Mouse (Mus musculus): ENCODE results near the gene Xab2. TPM values are rescaled to one million over a fixed set of nuclear protein-coding genes. Genes with fewer than 3 reads are reported as not detected.

Gene Xab2
- polyA plus RNA-seq, 1 experiment from 2014 or later, result 71.6 TPM

DNA sequence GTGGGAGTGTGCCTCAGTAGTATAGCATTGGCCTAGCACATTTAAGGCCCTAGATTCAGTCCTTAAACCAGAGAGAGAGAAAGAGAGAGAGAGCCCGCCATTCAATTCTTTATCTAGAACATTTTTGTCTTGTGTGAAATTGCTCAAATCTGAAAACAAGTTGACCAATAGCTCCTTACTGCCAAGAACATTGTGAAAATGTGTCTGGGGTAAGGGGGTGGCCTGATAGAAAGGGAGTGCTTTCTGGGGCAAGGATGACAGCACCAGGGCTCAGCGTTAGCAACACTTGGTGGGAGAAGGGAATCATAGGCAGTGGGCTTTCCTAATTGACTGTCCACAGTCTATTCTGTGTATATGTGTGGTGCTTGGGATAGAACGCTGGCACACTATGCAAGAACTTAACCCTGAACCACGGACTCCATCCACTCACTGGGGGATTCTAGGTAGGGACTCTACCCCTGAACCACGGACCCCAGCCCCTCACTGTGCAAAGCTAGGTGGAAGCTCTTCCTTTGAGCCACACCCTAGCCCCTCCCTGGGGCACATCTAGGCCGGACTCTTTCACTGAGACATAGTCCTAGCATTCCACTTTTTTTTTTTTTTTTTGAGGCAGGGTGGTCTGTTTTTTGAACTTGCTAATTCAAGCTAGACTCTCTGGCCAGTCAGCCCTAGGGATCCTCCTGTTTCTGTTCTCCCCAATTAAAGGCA, 25.9 kb upstream of the Xab2 start:
- WGBS, result 88% methylated on average over 6 of the region's 6 CpGs
- no peaks in the 10 kb centered on the region for H3K27me3 ChIP-seq (ENCODE audit: insufficient read depth, poor library complexity, severe bottlenecking)
- H3K9me3 ChIP-seq, result no peaks in the 10 kb centered on the region
- no peak overlapping the region for H3K4me3 ChIP-seq
- H3K4me1 ChIP-seq (replicated peaks), result 0 out of 2 replicates have a peak, but pooled peaks cover 5% of the 10 kb centered on the region
- H3K27ac ChIP-seq, result no peak overlapping the region
- H3K36me3 ChIP-seq, result no peaks in the 10 kb centered on the region
- DNase-seq (ENCODE audit: low spot score), result no peak

DNA sequence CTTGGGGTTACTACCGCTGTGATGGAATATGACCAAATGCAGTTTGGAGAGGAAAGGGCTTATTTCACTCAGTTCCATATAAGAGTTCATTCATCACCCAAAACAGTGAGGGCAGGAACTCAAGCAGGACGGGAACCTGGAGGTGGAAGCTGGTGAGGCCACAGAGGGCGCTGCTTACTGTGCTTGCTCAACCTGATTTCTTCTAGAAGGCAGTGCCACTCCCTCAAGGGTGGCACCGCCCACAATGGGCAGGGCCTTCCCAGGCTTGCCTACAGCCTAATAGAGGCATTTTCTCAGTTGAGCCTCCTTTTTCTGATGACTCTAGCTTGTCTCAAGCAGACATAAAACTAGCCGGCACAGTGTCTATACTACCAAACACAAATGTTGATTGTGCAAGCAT, 24.7 kb upstream of the Xab2 start:
- WGBS, result 26% methylated on average over 5 of the region's 5 CpGs
- Histone ChIP-seq H3K36me3 (0 out of 2 replicates have a peak, but pooled peaks cover 5% of the 10 kb centered on the region), H3K9me3 (no peaks in the 10 kb centered on the region), H3K27ac (no peak overlapping the region), H3K4me1 (replicated peaks) (0 out of 2 replicates have a peak, but pooled peaks cover 5% of the 10 kb centered on the region), H3K27me3 (ENCODE audit: insufficient read depth, poor library complexity, severe bottlenecking) (no peaks in the 10 kb centered on the region), H3K4me3 (no peak overlapping the region)
- no peak for DNase-seq (ENCODE audit: low spot score)

- no peaks in the 10 kb centered on the region for H3K9me3 ChIP-seq
- H3K4me1 ChIP-seq (replicated peaks), result peaks cover 9% of the 10 kb centered on the region
- H3K27ac ChIP-seq, result peak overlapping the region; percentile 80
- no peak for DNase-seq (ENCODE audit: low spot score)
- peaks cover 19% of the 10 kb centered on the region for H3K36me3 ChIP-seq
- H3K4me3 ChIP-seq, result peak overlapping the region; percentile 66
- WGBS, result 19% methylated on average over 8 of the region's 8 CpGs
- H3K27me3 ChIP-seq (ENCODE audit: insufficient read depth, poor library complexity, severe bottlenecking), result peaks cover 23% of the 10 kb centered on the region; the same call in 1 of the 2 replicates
Measured at GRCm38 (mm10) chr8:3631478-3631875, 10.4 kb upstream of the Xab2 start.

GRCm38 (mm10) chr8:3630647-3631477, 9.7 kb upstream of the Xab2 start, which contains the start of gene Stxbp2:
Stxbp2 (plus strand) TSS chr8:3630955.
- peak within 1 kb of the TSS; percentile 80 for H3K27ac ChIP-seq
- H3K36me3 ChIP-seq, result peaks cover 13% of the 10 kb centered on the region
- peaks cover 9% of the 10 kb centered on the region for H3K4me1 ChIP-seq (replicated peaks)
- H3K27me3 ChIP-seq (ENCODE audit: insufficient read depth, poor library complexity, severe bottlenecking), result peaks cover 23% of the 10 kb centered on the region; the same call in 1 of the 2 replicates
- DNase-seq (ENCODE audit: low spot score), result peak; percentile 57
- no peaks in the 10 kb centered on the region for H3K9me3 ChIP-seq
- 7% methylated on average over 47 of the region's 47 CpGs for WGBS
- H3K4me3 ChIP-seq, result peak within 1 kb of the TSS; percentile 66

- peaks cover 9% of the 10 kb centered on the region for H3K4me1 ChIP-seq (replicated peaks)
- no peak overlapping the region for H3K4me3 ChIP-seq
- H3K27ac ChIP-seq, result no peak overlapping the region
- 32% methylated on average over 5 of the region's 5 CpGs for WGBS
- H3K36me3 ChIP-seq, result no peaks in the 10 kb centered on the region
- H3K27me3 ChIP-seq (ENCODE audit: insufficient read depth, poor library complexity, severe bottlenecking), result peaks cover 23% of the 10 kb centered on the region; the same call in 1 of the 2 replicates
- H3K9me3 ChIP-seq, result no peaks in the 10 kb centered on the region
- DNase-seq (ENCODE audit: low spot score), result no peak
Measured at GRCm38 (mm10) chr8:3628014-3628413, 6.9 kb upstream of the Xab2 start.

GRCm38 (mm10) chr8:3626971-3627370, 5.9 kb upstream of the Xab2 start:
- Histone ChIP-seq H3K4me3 (no peak overlapping the region), H3K9me3 (no peaks in the 10 kb centered on the region), H3K27me3 (ENCODE audit: insufficient read depth, poor library complexity, severe bottlenecking) (peaks cover 23% of the 10 kb centered on the region; the same call in 1 of the 2 replicates), H3K27ac (no peak overlapping the region), H3K36me3 (no peaks in the 10 kb centered on the region), H3K4me1 (replicated peaks) (peaks cover 17% of the 10 kb centered on the region)
- WGBS, result 63% methylated on average over 5 of the region's 5 CpGs
- DNase-seq (ENCODE audit: low spot score), result no peak

DNA sequence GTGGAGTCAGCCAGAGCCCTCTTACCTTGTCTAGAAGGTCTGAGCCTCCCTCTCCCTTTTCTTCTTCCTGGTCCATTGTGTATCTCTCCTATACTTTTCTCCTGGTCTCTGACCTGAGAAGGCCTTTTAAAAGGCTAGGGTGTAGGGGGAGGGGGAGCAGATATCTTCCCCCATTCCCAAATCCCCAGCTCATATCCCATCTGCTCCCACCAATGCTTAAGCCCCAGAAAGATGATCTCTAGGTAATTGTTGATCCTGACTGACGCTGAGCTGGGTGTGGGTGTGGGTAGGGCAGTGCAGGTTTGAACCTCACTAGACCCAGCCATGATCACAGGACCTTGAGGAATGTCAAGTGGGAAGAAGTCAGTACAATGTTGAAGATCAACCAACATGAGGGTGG, 4.3 kb upstream of the Xab2 start, which contains the start of gene Pcp2:
Gene Pcp2 (minus strand): TSS at position 101 of the 400 bp plus-strand sequence.
- H3K36me3 ChIP-seq, result no peaks in the 10 kb centered on the region
- H3K27ac ChIP-seq, result no peak within 1 kb of the TSS
- no peak within 1 kb of the TSS for H3K4me3 ChIP-seq
- DNase-seq (ENCODE audit: low spot score), result no peak
- 56% methylated on average over 1 of the region's 1 CpGs for WGBS
- peaks cover 11% of the 10 kb centered on the region for H3K4me1 ChIP-seq (replicated peaks)
- peaks cover 20% of the 10 kb centered on the region; the same call in 1 of the 2 replicates for H3K27me3 ChIP-seq (ENCODE audit: insufficient read depth, poor library complexity, severe bottlenecking)
- H3K9me3 ChIP-seq, result no peaks in the 10 kb centered on the region

DNA sequence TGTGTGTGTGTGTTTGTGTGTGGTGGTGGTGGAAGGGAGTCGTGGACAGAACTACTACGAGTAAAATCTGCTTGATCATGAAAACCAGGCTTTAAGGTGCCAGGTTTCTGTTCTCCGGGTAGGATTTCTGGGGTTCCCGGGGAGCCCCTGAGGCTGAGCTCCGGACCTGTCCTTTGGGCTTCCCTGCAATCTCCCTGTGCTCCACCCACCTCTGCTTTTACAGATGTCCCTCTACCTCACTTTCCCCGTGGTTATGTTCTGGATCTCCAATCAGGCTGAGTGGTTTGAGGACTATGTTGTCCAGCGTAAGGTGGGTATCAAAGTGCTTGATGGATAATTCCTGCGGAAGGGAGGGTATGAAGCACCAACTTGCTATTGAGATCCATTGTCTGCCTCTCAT, 1.0 kb upstream of the Xab2 start:
- no peak overlapping the region for H3K27ac ChIP-seq
- DNase-seq (ENCODE audit: low spot score), result no peak
- peaks cover 18% of the 10 kb centered on the region for H3K36me3 ChIP-seq
- H3K9me3 ChIP-seq, result no peaks in the 10 kb centered on the region
- peaks cover 23% of the 10 kb centered on the region for H3K4me1 ChIP-seq (replicated peaks)
- 68% methylated on average over 8 of the region's 8 CpGs for WGBS
- H3K4me3 ChIP-seq, result peak overlapping the region; percentile 93
- H3K27me3 ChIP-seq (ENCODE audit: insufficient read depth, poor library complexity, severe bottlenecking), result no peaks in the 10 kb centered on the region

DNA sequence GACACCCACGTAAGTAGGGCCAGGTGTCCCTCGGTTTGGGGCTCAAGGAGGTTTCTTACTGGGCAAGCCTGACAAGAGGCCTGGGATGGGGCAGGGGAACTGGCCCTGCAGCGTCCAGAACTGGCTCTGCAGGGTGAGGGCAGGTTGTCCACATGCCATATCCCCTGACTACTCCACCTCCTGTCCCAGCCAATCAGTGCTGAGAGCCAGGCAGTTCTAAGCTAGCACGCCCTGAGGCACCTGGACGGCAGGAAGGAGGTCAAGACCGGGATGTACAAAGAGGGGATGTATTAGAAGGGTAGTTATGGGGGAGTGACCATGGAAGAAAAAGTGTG, 11.3 kb downstream of the Xab2 start:
- no peak for DNase-seq (ENCODE audit: low spot score)
- WGBS, result 82% methylated on average over 6 of the region's 6 CpGs

DNA sequence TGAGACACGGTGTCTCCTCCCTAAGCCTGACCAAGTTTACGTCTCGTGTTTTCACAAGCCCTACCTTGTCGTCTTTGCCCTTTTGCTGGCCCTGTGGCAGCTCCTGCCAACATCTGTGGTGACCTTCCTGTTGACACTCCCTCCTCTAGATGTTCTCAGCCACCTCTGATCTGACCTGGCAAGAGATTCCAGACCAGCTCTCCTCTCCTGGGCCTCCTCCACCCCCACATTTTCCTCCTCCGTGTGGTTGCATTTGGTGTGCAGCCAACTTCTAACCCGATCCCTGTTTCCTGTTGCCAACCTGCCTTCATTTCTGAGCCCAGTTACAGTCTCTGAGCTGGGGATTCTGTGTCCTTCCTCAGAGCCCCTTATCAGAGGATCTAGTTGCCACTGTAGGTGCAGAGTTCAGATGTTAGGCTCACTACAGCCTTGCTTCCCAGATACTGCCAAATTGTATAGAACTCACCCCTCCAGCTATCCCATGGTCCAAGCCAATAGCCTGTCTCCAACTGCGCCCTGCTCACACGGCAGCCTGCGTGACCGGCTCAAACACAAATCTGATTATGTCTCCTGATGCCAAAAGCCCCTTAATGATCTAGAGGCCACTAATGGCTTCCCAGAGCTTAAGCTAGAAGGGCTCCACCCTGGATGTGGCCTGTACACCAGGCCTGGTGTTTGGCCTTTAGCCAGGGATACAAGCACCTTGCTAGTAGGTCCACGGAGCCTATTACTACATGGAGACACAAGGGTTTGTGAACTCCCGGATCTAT, 11.9 kb downstream of the Xab2 start:
- H3K4me1 ChIP-seq (replicated peaks), result no peaks in the 10 kb centered on the region; the same call in 1 of the 2 replicates
- WGBS, result 91% methylated on average over 12 of the region's 12 CpGs
- no peaks in the 10 kb centered on the region for H3K9me3 ChIP-seq
- H3K36me3 ChIP-seq, result peaks cover 100% of the 10 kb centered on the region
- no peak for DNase-seq (ENCODE audit: low spot score)
- H3K27ac ChIP-seq, result no peak overlapping the region
- no peaks in the 10 kb centered on the region for H3K27me3 ChIP-seq (ENCODE audit: insufficient read depth, poor library complexity, severe bottlenecking)
- H3K4me3 ChIP-seq, result no peak overlapping the region

More for the DNA sequence above, 11.3 kb downstream of the Xab2 start:
- H3K27me3 ChIP-seq (ENCODE audit: insufficient read depth, poor library complexity, severe bottlenecking), result no peaks in the 10 kb centered on the region
- H3K9me3 ChIP-seq, result no peaks in the 10 kb centered on the region
- H3K4me3 ChIP-seq, result no peak overlapping the region
- peaks cover 100% of the 10 kb centered on the region for H3K36me3 ChIP-seq
- no peak overlapping the region for H3K27ac ChIP-seq
- no peaks in the 10 kb centered on the region; the same call in 1 of the 2 replicates for H3K4me1 ChIP-seq (replicated peaks)

DNA sequence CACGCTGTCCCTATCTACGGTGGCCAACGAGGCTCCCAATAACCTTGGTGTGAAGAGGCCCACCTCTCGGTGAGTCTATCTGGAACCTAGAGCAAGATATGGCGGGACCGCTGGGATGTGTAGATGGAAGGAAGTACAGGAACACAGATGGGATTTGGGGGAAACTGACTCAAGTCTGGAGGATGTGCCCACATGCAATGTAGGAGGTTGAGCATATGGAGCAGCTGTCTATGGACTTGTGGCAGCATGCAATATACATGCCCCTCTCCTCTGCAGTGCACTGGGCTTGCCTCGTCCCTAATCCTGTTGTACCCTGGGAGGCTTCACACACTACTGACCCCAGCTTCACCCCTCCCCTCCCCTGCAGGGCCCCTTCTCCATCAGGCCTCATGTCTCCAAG, 13.3 kb downstream of the Xab2 start:
- 89% methylated on average over 7 of the region's 7 CpGs for WGBS

DNA sequence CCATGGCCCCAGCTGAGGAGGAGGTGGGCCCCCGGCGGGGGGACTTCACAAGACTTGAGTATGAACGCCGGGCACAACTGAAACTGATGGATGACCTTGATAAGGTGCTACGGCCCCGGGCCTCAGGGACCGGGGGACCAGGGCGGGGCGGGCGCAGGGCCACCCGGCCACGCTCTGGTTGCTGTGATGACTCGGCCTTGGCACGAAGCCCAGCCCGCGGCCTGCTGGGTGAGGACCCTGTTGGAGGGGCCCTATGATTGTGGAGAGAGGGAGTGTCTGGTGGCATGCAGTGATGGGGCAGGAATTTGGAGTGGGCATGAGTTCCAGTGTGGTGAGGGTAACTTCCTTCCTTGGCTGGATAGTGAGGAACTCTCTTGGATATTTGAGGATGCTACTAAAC, 14.5 kb downstream of the Xab2 start:
- H3K36me3 ChIP-seq, result peaks cover 100% of the 10 kb centered on the region
- H3K9me3 ChIP-seq, result no peaks in the 10 kb centered on the region
- H3K27ac ChIP-seq, result no peak overlapping the region
- no peak for DNase-seq (ENCODE audit: low spot score)
- H3K4me3 ChIP-seq, result no peak overlapping the region
- no peaks in the 10 kb centered on the region for H3K27me3 ChIP-seq (ENCODE audit: insufficient read depth, poor library complexity, severe bottlenecking)
- no peaks in the 10 kb centered on the region; the same call in 1 of the 2 replicates for H3K4me1 ChIP-seq (replicated peaks)
- 94% methylated on average over 16 of the region's 16 CpGs for WGBS

More for the DNA sequence above, 13.3 kb downstream of the Xab2 start:
- Histone ChIP-seq H3K36me3 (peaks cover 100% of the 10 kb centered on the region), H3K9me3 (no peaks in the 10 kb centered on the region), H3K4me3 (no peak overlapping the region), H3K27ac (no peak overlapping the region), H3K27me3 (ENCODE audit: insufficient read depth, poor library complexity, severe bottlenecking) (no peaks in the 10 kb centered on the region), H3K4me1 (replicated peaks) (no peaks in the 10 kb centered on the region; the same call in 1 of the 2 replicates)
- DNase-seq (ENCODE audit: low spot score), result no peak
